Mouse (Mus musculus): ENCODE data around the gene Rab3a. TPM values are rescaled to one million over a fixed set of nuclear protein-coding genes. Genes with fewer than 3 reads are reported as not detected.

Gene Rab3a
- 2.7 and 3.9 TPM in 2 replicates for polyA plus RNA-seq (2015; fragmentation: Nextera tagmentation; extraction: Ambion mirVana)

- 7% methylated on average over 37 of the region's 37 CpGs for WGBS (ENCODE audit: insufficient replicate concordance)
Observed at GRCm38 (mm10) chr8:70754043-70754870, at the start of gene Rab3a. Gene Rab3a, plus strand, starts transcription at chr8:70754679.

GRCm38 (mm10) chr8:70708281-70708680, 46.2 kb upstream of the Rab3a start:
- Histone ChIP-seq H3K4me3 (replicated peaks) (no peak overlapping the region), H3K36me3 (no peaks in the 10 kb centered on the region), H3K27ac (no peak overlapping the region), H3K4me2 (no peak overlapping the region), H3K27me3 (0 out of 2 replicates have a peak, but pooled peaks cover 3% of the 10 kb centered on the region), H3K9me3 (replicated peaks) (no peaks in the 10 kb centered on the region), H3K4me1 (replicated peaks) (no peaks in the 10 kb centered on the region), H3K9ac (no peak overlapping the region)
- ATAC-seq (ENCODE audit: low read depth) (no peak), DNase-seq (no peak)
- 74% methylated on average over 14 of the region's 14 CpGs for WGBS (ENCODE audit: insufficient replicate concordance)

More at GRCm38 (mm10) chr8:70754043-70754870, at the start of gene Rab3a:
- Histone ChIP-seq H3K27ac (peak within 1 kb of the TSS; percentile 66), H3K36me3 (peaks cover 26% of the 10 kb centered on the region), H3K4me1 (replicated peaks) (peaks cover 48% of the 10 kb centered on the region), H3K27me3 (peaks cover 14% of the 10 kb centered on the region), H3K9me3 (replicated peaks) (no peaks in the 10 kb centered on the region), H3K4me2 (peak within 1 kb of the TSS; percentile 100), H3K4me3 (replicated peaks) (peak within 1 kb of the TSS; percentile 76), H3K9ac (peak within 1 kb of the TSS; percentile 84)
- DNase-seq (peak; percentile 98), ATAC-seq (ENCODE audit: low read depth) (peak; percentile 98)

- Histone ChIP-seq H3K4me1 (replicated peaks) (no peaks in the 10 kb centered on the region), H3K9ac (no peak overlapping the region), H3K27ac (no peak overlapping the region), H3K4me2 (no peak overlapping the region), H3K27me3 (0 out of 2 replicates have a peak, but pooled peaks cover 3% of the 10 kb centered on the region), H3K4me3 (replicated peaks) (no peak overlapping the region), H3K36me3 (no peaks in the 10 kb centered on the region), H3K9me3 (replicated peaks) (no peaks in the 10 kb centered on the region)
- no peak for DNase-seq
- WGBS (ENCODE audit: insufficient replicate concordance) = 83% methylated on average over 9 of the region's 9 CpGs
- no peak for ATAC-seq (ENCODE audit: low read depth)
Observed at GRCm38 (mm10) chr8:70709794-70710193, 44.7 kb upstream of the Rab3a start.

GRCm38 (mm10) chr8:70710296-70710695, 44.2 kb upstream of the Rab3a start:
- H3K27ac ChIP-seq = no peak overlapping the region
- no peak for ATAC-seq (ENCODE audit: low read depth)
- 63% methylated on average over 1 of the region's 1 CpGs for WGBS (ENCODE audit: insufficient replicate concordance)
- no peaks in the 10 kb centered on the region for H3K36me3 ChIP-seq
- H3K9me3 ChIP-seq (replicated peaks) = no peaks in the 10 kb centered on the region
- no peak for DNase-seq
- 0 out of 2 replicates have a peak, but pooled peaks cover 3% of the 10 kb centered on the region for H3K27me3 ChIP-seq
- H3K4me2 ChIP-seq = no peak overlapping the region
- H3K4me3 ChIP-seq (replicated peaks) = no peak overlapping the region
- no peak overlapping the region for H3K9ac ChIP-seq
- H3K4me1 ChIP-seq (replicated peaks) = no peaks in the 10 kb centered on the region

GRCm38 (mm10) chr8:70711041-70711440, 43.4 kb upstream of the Rab3a start:
- no peak for DNase-seq
- Histone ChIP-seq H3K36me3 (no peaks in the 10 kb centered on the region), H3K9ac (no peak overlapping the region), H3K9me3 (replicated peaks) (no peaks in the 10 kb centered on the region), H3K4me1 (replicated peaks) (no peaks in the 10 kb centered on the region), H3K4me3 (replicated peaks) (no peak overlapping the region), H3K4me2 (no peak overlapping the region), H3K27me3 (0 out of 2 replicates have a peak, but pooled peaks cover 3% of the 10 kb centered on the region), H3K27ac (no peak overlapping the region)
- WGBS (ENCODE audit: insufficient replicate concordance) = 65% methylated on average over 11 of the region's 11 CpGs
- ATAC-seq (ENCODE audit: low read depth) = no peak

- no peak for ATAC-seq (ENCODE audit: low read depth)
- Histone ChIP-seq H3K9ac (no peak overlapping the region), H3K9me3 (replicated peaks) (no peaks in the 10 kb centered on the region), H3K4me2 (no peak overlapping the region), H3K4me1 (replicated peaks) (peaks cover 4% of the 10 kb centered on the region; the same call in 1 of the 2 replicates), H3K27me3 (peaks cover 6% of the 10 kb centered on the region; the same call in 1 of the 2 replicates), H3K27ac (no peak overlapping the region), H3K36me3 (no peaks in the 10 kb centered on the region), H3K4me3 (replicated peaks) (no peak overlapping the region)
- DNase-seq = no peak
- 71% methylated on average over 7 of the region's 7 CpGs for WGBS (ENCODE audit: insufficient replicate concordance)
Observed at GRCm38 (mm10) chr8:70713991-70714390, 40.5 kb upstream of the Rab3a start.

- no peak for DNase-seq
- Histone ChIP-seq H3K27ac (no peak overlapping the region), H3K36me3 (no peaks in the 10 kb centered on the region), H3K4me1 (replicated peaks) (peaks cover 4% of the 10 kb centered on the region; the same call in 1 of the 2 replicates), H3K9ac (no peak overlapping the region), H3K4me3 (replicated peaks) (no peak overlapping the region), H3K9me3 (replicated peaks) (no peaks in the 10 kb centered on the region), H3K27me3 (peaks cover 13% of the 10 kb centered on the region; the same call in 1 of the 2 replicates), H3K4me2 (no peak overlapping the region)
- no peak for ATAC-seq (ENCODE audit: low read depth)
- 54% methylated on average over 2 of the region's 2 CpGs for WGBS (ENCODE audit: insufficient replicate concordance)
Observed at GRCm38 (mm10) chr8:70715086-70715485, 39.4 kb upstream of the Rab3a start.

GRCm38 (mm10) chr8:70716521-70717400, 37.7 kb upstream of the Rab3a start:
- 72% methylated on average over 40 of the region's 40 CpGs for WGBS (ENCODE audit: insufficient replicate concordance)
- Histone ChIP-seq H3K27me3 (peaks cover 13% of the 10 kb centered on the region; the same call in 1 of the 2 replicates), H3K9me3 (replicated peaks) (no peaks in the 10 kb centered on the region)

GRCm38 (mm10) chr8:70718297-70718696, 36.2 kb upstream of the Rab3a start, which contains the start of gene Gm3336:
Gene Gm3336, plus strand, starts transcription at chr8:70718543.
- 1% methylated on average over 19 of the region's 19 CpGs for WGBS (ENCODE audit: insufficient replicate concordance)
- Histone ChIP-seq H3K4me2 (0 out of 2 replicates have a peak within 1 kb of the TSS, but pooled peaks have one; percentile 24), H3K4me1 (replicated peaks) (peaks cover 7% of the 10 kb centered on the region; the same call in 1 of the 2 replicates), H3K4me3 (replicated peaks) (no peak within 1 kb of the TSS), H3K27me3 (peaks cover 13% of the 10 kb centered on the region; the same call in 1 of the 2 replicates), H3K9me3 (replicated peaks) (no peaks in the 10 kb centered on the region), H3K27ac (no peak within 1 kb of the TSS), H3K36me3 (no peaks in the 10 kb centered on the region), H3K9ac (no peak within 1 kb of the TSS)
- ATAC-seq (ENCODE audit: low read depth) = peak; percentile 45; the same call in 1 of the 2 replicates
- peak; percentile 49 for DNase-seq

More at GRCm38 (mm10) chr8:70716521-70717400, 37.7 kb upstream of the Rab3a start:
- peaks cover 7% of the 10 kb centered on the region; the same call in 1 of the 2 replicates for H3K4me1 ChIP-seq (replicated peaks)
- no peak overlapping the region for H3K4me2 ChIP-seq
- no peak overlapping the region for H3K4me3 ChIP-seq (replicated peaks)
- DNase-seq (no peak), ATAC-seq (ENCODE audit: low read depth) (no peak)
- H3K9ac ChIP-seq = no peak overlapping the region
- no peak overlapping the region for H3K27ac ChIP-seq
- no peaks in the 10 kb centered on the region for H3K36me3 ChIP-seq

GRCm38 (mm10) chr8:70719796-70720270, 34.6 kb upstream of the Rab3a start:
- DNase-seq (no peak), ATAC-seq (ENCODE audit: low read depth) (no peak)
- H3K9ac ChIP-seq = no peak overlapping the region
- H3K9me3 ChIP-seq (replicated peaks) = no peaks in the 10 kb centered on the region
- peaks cover 17% of the 10 kb centered on the region; the same call in 1 of the 2 replicates for H3K27me3 ChIP-seq
- 29% methylated on average over 9 of the region's 9 CpGs for WGBS (ENCODE audit: insufficient replicate concordance)
- no peak overlapping the region for H3K4me2 ChIP-seq
- no peak overlapping the region for H3K27ac ChIP-seq
- no peaks in the 10 kb centered on the region for H3K36me3 ChIP-seq
- no peak overlapping the region for H3K4me3 ChIP-seq (replicated peaks)
- H3K4me1 ChIP-seq (replicated peaks) = peaks cover 7% of the 10 kb centered on the region; the same call in 1 of the 2 replicates
